Mouse (Mus musculus): ENCODE data around the gene B430306N03Rik.

Gene B430306N03Rik

DNA sequence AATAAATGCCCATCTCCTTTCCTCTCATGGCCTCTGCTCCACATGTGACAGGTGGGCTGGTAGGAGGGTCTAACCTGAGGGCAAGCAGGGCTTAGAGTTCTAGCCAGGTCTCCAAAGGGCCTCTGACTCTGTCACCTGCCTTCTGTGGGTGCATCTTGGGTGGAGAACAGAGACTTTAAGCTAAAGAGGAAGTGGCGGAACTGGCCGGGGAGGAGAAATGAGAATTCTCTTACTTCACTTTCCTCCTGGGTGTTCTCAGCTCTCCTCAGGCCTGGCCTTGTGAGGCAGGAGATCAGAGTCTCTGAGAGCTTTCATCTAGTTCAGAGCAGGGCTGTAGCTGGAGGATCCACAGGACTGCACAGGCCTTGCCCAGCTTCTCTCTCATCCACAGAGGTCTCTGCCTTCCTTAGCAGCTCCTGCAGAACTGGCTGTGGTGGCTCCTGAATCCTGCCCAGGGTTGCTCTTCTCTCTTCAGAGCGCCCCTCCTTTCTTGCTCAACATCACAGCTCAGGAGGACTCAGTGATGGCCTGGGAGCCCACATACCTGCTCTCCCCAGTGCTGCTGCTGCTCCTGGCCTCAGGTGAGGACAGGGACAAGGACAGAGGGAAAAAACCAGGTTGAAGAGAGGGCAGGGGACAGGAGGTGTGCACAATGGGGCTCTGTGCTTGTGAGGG is at the start of gene B430306N03Rik:
Gene B430306N03Rik, plus strand, starts transcription at position 237 of the 675 bp plus-strand sequence.
- peak; percentile 38 for DNase-seq (ENCODE audit: extremely low read depth, low read depth)

DNA sequence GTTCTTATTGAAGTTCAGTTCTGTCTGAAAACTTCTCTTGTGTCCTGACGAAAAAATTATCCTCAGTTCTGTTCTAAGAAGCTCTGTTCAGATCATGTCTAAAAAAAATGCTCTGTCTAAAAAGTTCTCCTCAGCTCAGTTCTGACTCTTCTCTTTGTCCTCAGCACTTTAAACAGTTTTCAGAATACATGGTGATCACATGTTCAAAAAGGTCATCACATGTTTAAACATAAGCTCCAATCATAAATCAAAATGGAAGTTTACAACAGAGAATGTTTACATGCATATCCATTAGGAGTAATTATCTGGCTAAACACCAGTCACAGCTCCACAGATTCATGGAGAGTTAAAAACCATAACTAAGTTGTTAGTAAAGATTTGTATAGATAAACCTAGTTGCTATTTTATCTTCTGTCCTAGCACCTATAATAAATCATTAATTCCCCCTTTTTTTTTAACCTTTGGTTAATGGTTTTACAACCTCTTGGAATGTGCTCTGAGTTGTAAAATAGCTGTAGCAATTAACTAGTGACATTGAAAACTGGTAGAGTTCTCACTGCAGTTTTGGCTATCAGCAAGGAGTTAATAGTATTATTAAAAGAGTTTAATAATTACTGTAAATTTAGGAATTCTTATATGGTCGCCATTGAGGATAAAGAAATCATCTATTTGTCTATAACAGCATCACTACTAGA is 49.2 kb upstream of the B430306N03Rik start:
- DNase-seq (ENCODE audit: extremely low read depth, low read depth) = no peak

DNA sequence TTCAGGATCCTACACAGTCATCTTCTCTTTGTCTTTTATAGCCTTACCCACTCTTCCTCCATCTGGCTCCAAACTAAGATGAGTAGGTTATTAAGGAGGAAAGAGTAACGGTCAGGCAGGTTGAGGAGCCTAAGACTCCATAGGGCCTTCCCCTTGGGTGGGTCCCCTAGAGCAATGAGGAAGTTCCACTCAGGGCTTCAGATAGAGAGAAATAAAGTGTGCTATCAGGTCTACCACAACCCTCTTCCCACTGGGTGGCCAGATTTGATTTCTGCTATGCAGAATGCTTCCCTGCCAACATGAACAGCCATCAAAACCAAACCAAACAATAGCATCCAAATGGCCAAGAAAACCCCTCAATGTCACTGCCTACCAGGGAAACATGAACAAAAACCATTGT is 48.4 kb upstream of the B430306N03Rik start:
- peak; percentile 73 for DNase-seq (ENCODE audit: extremely low read depth, low read depth)

DNA sequence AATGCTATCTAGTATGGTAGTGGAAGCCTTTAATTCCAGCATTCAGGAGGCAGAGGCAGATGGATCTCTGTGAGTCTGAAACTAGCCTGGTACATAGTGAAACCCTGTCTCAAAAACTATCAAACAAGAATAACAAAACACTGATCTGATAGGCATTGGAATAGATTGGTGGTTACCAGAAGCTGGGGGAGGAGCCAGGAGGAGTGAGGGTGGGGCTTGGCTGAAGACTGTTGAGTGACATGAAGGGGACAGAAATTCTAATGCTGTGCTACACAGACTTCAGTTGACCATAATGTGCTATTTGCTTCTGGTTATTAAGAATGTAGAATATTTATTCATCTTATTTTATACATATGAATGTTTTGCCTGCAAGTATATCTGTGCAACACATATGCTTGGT is 47.7 kb upstream of the B430306N03Rik start:
- DNase-seq (ENCODE audit: extremely low read depth, low read depth) = no peak

DNA sequence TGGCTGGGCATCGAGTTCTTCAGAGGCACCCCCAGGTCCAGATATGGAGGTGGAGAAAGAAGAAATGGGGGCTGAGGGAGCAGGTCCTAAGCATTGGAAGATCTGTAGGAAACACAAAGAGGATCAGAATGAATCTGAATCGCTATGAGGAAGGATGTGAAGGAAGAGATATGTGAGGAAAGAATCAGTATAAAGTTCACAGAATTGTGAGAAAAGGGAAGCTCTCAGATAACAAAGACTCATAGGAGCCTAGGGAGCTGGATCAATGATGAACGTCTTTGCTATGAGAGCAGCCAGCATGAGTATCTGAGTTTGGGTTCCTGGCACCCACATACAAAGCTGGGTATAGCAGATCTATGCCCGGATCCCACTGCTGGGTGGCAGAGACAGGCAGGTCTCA is 46.1 kb upstream of the B430306N03Rik start:
- peak; percentile 38 for DNase-seq (ENCODE audit: extremely low read depth, low read depth)

DNA sequence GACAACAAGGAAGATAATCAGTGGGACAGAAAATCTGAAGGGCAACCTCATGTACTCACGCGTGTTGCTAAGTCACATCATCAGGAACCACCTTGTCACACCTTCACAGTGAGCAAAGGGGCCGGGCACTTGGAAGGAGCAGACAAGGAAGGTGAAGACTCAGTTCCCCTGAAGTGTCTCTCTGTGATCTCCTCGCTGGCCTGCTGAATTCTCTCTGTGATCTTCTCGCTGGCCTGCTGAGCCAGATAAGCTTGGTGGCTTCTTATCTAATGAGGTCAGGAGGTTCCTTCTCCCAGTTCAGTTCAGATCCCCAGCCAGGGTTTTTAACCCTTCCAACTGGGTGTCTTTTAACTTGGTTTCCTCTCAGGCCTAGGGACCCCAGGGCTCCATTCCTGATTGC is 43.8 kb upstream of the B430306N03Rik start:
- DNase-seq (ENCODE audit: extremely low read depth, low read depth) = peak; percentile 95

DNA sequence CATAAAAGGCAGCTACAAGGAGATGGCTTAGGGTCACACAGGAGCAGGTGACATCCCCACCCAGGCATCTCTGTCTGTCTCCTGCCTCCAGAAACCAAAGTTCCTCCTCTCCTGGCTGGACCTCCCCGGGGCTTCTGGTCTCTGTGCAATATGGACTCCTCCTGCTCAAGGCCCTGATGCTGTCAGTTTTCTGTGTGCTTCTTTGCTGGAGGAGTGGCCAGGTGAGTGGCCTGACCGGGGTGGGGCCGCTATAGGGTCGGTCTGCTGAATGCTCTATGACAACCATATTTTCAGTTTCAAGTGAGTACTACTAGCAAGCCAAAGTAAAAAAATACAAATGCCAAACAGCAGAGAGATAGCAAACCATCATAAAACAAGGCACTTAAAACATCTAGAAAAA is 43.3 kb upstream of the B430306N03Rik start:
- no peak for DNase-seq (ENCODE audit: extremely low read depth, low read depth)

DNA sequence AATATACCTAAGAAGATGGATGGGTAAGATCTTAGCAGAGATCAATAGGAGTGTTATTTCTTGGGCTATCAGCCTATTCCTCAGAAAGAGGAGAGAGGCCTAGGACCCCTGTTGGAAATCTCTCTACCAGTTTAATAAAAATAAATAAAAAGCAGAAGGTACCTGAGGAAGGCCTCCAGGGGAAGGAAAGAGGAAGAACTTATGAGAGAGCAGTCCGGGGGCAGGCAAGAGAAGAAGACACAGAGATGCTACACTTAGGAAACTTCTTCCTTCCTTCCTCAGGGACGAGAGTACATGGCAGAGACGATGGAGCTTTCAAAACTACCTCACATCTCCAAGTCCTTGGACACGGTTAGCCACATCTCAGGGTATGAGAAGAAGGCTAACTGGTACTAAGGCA is 41.8 kb upstream of the B430306N03Rik start:
- DNase-seq (ENCODE audit: extremely low read depth, low read depth) = peak; percentile 54

DNA sequence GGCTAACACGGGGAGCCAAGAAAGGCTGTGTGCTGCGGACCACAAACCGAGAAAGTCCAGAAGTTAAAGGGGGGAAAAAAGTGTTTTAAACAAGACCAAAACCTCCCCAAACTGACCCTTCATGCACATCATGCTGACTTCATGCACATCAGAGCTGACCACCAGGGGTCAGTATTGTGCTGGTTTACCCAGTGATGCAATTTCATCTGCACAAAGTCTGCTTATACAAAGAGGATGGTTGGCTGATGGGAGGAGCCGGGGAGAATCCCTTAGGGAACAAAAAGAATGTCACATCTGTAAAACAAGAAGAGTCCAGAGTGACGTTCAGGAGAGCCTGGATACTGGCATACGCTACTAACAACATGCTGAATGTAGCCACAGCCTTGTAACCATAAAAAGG is 41.1 kb upstream of the B430306N03Rik start:
- DNase-seq (ENCODE audit: extremely low read depth, low read depth) = peak; percentile 79

DNA sequence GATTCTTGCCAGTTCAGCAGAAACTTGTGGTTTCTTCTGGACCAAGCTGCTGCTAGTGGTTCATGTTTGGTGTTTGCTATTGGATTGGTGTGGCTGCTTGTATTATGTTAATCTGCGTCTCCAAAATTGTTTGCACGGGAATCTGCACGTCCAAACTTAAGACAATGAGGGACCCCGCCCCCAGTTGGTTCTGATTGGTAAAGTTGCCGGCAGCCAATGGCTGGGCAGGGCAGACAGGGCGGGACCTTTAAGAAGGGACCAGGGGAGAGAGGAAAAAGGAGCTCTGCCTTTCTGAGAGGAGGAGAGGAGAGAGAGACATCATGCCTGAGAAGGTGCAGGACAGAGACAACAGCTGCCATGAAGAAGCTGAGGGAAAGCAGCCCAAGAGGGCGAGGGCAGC is 40.2 kb upstream of the B430306N03Rik start:
- DNase-seq (ENCODE audit: extremely low read depth, low read depth) = no peak

DNA sequence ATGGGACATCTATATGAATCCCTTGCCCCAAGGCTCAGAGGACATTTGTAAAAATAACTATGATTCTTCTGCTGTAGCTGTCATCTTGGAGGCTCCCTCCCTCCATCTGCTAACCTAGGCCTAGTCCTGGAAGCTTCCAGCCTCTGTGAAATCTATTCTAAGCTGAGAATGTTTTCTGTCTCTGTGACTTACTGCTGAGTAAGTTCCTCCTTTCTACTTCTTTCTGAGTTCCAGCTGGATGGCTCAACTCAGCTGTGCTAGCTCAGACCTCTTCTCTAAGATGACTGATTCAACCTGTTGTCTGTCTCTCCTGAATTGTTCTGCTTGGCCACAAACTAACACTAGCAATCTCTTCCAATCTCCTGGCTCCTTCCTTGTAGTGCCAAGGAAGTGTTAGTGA is 37.6 kb upstream of the B430306N03Rik start:
- no peak for DNase-seq (ENCODE audit: extremely low read depth, low read depth)

DNA sequence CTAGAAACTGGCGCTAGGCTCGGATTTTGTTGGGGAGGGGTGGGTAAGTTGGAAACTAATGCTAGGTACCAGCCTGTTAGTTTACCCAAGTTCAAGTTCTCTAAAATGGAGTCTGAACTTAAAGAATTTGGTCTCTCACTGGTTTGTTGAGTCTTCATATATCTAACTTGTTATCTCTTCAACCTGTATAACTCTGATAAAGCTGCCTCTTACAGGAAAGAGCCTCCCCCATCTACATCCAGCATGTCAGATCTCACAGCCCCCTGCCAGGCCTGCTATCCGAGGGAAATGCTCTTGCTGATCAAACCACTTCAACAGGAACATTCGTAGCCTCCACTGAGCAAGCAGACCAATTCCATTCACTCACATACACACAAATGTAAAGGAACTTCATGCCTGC is 36.9 kb upstream of the B430306N03Rik start:
- no peak for DNase-seq (ENCODE audit: extremely low read depth, low read depth)

DNA sequence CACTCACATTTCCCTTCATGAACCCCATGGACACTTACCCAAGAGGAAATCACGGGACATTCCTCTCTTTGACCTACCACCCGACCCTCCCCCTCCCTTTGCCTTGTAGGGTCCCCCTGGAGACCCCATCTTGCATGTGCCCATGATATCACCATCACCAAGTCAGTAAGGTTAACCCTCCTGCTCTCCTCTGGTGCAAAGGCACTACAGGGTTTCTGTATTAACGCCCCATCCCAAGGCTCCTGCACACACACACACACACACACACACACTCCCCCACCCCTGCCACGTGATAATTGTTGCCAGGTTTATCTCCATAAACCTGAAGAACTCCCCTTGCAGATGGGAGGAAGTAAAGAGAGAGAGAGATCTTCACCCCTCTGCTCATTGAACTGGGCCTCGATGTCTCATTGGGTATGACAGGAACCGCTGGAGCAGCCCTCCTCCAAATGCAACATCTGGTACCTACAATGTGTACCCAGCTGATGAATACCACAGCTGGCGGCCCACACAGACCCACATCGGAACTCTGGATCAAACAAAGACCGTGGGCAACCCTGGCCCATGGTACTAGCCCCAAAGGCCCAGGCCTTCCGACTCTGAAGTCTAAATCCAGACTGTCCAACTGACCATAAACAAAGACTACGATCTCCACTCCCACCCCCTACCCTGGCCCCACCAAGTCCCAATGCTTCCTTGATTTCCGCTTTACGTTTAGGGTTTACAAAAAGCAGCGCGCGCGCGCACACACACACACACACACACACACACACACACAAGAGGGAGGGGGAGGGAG is 34.8 kb upstream of the B430306N03Rik start:
- no peak for DNase-seq (ENCODE audit: extremely low read depth, low read depth)

DNA sequence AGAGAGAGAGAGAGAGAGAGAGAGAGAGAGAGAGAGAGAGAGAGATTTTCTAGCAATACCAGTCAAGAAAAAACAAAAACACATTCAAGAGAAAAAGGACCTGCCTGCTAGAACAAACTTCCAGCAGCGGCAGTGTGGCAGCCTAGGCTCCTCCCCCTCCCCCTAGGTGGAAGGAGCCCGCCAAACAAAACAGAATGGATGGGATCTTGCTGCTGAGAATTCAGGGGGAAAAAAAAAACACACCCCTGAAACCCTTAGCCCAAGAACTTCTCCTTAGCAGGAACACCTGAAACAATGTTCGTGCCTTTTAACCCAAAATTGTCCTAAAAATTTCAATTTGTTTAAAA is 34.2 kb upstream of the B430306N03Rik start:
- no peak for DNase-seq (ENCODE audit: extremely low read depth, low read depth)

DNA sequence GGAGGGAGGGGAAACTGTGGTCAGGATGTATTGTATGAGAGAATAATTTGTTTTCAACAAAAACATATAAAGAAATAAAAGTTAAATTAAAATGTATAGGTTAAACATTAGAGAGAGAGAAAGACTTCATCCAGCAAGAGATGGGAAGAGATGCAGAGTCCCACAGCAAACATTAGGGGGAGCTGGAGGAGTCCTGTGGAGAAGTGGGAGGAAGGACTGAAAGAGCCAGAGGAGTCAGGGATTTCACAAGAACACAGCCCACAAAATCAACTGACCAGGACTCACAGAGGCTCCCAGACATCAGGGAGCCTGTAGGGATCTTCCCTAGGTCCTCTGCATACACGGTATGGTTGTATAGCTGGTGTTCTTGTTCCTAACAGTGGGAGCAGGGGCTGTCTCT is 29.2 kb upstream of the B430306N03Rik start:
- no peak for DNase-seq (ENCODE audit: extremely low read depth, low read depth)

DNA sequence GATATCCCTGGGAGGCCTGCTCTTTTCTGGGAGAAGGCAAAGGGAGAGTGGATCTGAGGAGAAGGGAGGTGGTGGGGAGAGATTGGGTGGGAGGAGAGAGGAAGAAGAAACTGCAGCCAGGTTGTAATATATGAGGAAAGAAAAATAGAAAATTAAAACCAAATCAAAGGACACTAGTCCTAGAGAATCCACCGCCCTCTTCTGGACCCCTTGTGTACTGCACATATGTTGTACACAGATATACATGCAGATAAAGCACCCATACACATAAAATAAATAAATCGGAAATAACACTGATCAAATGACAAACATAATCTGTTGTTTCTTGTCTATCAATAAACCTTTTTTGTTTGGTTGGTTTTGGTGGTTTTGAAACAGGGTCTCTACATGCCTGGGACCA is 28.7 kb upstream of the B430306N03Rik start:
- no peak for DNase-seq (ENCODE audit: extremely low read depth, low read depth)

DNA sequence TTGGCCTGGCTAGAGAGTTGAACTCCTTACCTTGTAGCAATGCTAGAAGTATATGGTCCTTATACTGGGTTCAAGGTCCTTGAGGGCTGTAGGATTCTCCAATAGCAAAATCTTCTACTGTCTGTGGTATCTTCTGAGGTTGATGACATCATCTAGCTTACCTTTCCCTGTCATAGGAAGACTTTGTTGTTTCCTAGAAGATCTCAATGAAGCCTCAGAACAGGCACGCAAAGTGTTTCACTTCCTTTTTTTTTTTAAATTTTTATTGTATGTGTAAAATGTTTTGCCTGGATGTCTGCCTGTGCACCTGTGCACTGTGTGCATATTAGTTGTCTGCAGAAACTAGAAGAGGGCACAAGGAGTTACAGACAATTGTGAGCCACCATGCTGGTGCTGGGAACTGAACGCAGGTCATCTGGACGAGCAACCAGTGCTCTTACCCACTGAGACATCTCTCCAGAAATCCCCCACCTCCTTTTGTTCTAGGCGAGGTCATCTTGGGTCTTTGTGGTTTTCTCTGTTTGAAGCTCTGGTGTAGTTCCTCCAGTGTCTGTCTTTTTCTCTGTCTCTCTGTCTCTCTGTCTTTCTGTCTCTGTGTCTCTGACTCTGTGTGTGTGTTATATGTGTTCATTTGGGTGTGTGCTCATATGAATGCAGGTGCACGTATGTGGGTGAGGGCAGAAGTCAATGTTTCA is 22.3 kb upstream of the B430306N03Rik start:
- DNase-seq (ENCODE audit: extremely low read depth, low read depth) = no peak

DNA sequence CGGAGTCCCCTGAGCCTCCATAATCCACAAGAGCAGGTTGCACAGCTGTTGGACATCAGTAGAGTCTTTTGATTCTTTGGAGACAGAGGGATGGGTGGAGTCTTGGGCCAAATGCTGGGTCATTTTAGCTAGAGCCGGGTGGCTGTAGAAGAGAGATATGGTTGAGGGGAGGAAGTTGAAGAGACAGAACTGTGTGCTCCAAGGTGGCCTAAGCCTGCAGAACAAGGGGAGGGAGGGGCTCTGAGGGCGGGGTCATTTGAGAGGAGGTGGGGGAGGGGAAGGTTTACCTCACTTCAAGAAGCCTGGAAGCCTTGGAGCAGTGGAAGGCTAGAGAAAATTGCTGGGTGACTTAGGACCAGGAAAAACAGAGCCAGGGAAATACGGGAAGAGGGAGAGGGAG is 16.7 kb upstream of the B430306N03Rik start, which contains the start of gene Treml2:
Gene Treml2, plus strand, starts transcription at position 296 of the 400 bp plus-strand sequence.
- DNase-seq (ENCODE audit: extremely low read depth, low read depth) = peak; percentile 93

DNA sequence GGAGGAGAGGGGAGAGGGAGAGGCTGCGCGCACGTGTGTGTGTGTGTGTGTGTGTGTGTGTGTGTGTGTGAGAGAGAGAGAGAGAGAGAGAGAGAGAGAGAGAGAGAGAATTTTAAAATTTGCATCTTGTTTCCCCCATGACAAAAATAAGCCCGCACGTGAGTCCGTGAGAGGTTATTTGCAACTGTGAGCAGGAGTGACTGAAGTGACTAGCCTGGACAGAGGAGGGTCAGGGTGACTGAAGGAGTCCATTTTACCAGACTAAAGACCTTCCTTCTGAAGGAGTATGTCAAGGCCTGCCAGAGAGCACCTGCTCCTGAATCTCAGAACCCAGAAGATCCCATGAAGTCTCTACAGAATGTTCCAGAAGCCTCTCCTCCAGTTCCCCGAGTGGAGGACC is 16.2 kb upstream of the B430306N03Rik start:
- no peak for DNase-seq (ENCODE audit: extremely low read depth, low read depth)

DNA sequence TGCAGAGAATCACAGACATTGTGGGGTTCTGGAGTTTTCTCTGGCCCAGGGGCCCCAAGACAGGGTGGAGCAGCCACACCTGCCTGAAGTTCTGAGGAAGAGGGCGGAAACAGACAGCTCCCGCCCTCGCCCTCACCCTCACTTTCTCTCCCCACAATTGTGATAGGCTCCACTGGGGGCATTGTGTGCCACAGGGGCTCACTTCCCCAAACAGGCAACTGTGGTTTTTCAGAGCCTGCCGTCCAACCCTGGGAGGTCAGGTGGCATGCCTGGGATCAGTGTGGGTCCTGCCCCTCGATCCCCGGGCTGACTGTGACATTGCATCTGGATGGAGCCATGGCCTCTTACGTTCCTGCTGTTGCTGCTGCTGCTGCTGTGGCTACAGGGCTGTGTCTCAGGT is 15.7 kb upstream of the B430306N03Rik start:
- DNase-seq (ENCODE audit: extremely low read depth, low read depth) = peak; percentile 80

DNA sequence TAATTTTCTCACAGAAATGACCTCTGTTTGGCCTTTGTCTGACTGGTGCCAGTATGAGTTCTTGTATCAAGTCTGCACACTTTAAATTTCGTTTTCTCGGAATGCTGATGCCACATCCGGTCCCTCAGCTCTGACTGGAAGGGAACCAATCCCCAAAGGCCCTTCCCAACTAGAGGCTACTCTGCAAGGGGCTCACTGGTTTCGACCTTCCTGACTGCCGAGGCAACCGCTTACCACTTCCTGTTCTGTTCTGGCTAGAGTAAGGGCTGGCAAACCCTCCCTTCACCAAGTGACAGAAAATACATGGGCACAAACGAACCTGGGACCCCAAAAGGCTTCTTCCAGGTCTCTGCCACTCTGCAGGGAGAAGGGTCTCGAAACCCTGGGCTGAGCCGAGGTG is 15.1 kb upstream of the B430306N03Rik start:
- DNase-seq (ENCODE audit: extremely low read depth, low read depth) = peak; percentile 76

DNA sequence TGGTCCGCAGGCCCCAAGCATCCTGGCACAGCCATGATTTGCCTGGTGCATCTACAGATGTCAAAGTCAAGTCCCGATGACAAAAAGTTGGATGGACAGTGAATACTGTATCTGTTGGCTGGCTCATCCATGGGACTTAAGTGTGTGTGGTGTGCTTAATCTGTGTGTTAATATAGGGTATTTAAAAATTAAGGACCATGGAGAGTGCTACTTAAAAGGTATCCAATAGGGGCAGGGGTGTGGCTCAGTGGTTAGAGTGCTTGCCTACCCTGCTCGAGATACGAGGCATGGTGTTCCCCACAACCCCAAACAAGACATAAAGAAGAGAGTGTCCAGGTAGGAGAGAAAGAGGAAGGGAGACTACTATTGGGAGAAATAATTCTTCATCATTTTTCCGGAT is 14.1 kb upstream of the B430306N03Rik start:
- DNase-seq (ENCODE audit: extremely low read depth, low read depth) = no peak

All from MEL-GATA-1-ER (cell line).